Mouse (Mus musculus) left cerebral cortex, adult 8-10 months (tissue): ENCODE data around the gene Htr5b. TPM values are rescaled to one million over a fixed set of nuclear protein-coding genes. Genes with fewer than 3 reads are reported as not detected.

Experiments
- DNase-seq, 2 experiments: peaks; one replicate each; pipeline ENCODE4 v3.0.0; 2022; ENCODE audit warnings: low spot score in 2 of 2
- total RNA-seq, 4 experiments: library from RNA; stranded (reverse); gene quantifications; 2 replicates each; pipeline ENCODE4 v1.2.4; 2022

Gene Htr5b
- 1 to 10 TPM in 2 of 4 experiments, under 1 TPM in 2; 0.58 to 1.6 (median 1.0) TPM for total RNA-seq

DNA sequence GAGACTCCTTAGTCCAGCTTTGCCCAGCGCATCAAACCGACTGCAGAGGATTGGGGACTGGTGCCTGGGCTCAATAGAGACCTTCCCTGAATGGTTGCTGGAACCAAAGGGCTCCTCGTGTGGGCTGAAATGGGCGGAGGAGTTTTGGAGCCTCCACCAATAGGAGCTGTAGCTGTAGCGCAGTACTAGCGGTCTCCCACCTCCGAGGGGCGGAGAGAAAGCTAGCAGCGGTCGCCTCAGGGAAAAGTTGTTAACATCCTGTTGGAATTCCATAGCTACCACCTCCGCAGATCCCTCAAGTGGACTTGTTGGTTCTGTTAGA lies at the start of gene Htr5b:
Gene Htr5b, minus strand, starts transcription at position 67 of the 322 bp plus-strand sequence.
- peak in 1 of 2 experiments; percentile 10 for DNase-seq

- no peak for DNase-seq
These were observed 49.2 kb upstream of the Htr5b start for GRCm38 (mm10) chr1:121577491-121577890.

DNA sequence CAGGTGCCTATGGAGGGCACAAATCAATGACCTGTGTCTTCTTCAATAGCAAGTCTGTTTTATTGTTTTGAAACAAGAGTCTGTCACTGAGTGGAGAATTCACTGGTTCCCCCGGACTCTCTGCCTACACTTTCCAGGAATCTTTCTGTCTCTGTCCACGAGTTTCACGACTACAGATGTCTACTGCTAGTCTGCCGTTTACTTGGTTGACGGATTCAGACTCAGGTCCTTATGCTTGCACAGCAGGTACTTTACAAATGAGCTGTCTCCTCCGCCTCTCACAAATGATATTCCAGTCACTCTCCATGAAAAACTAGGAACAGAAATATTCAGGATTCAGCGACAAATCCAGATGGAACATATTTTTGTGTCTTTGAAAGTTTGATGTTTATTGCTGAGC lies 42.3 kb upstream of the Htr5b start:
- peak in 1 of 2 experiments; percentile 48 for DNase-seq

GRCm38 (mm10) chr1:121567521-121568489 lies 39.5 kb upstream of the Htr5b start, which contains the start of gene Ddx18:
Gene Ddx18 (minus strand): TSS chr1:121567989.
- peak; percentile 88 to 98 for DNase-seq

- no peak for DNase-seq
These were observed 29.6 kb upstream of the Htr5b start for GRCm38 (mm10) chr1:121557861-121558260.

GRCm38 (mm10) chr1:121551457-121551835 lies 23.2 kb upstream of the Htr5b start:
- peak in 1 of 2 experiments; percentile 56 for DNase-seq

- no peak for DNase-seq
These were observed 22.7 kb upstream of the Htr5b start for GRCm38 (mm10) chr1:121550801-121551456.

- DNase-seq: no peak
These were observed 21.2 kb upstream of the Htr5b start for GRCm38 (mm10) chr1:121549456-121549855.

DNA sequence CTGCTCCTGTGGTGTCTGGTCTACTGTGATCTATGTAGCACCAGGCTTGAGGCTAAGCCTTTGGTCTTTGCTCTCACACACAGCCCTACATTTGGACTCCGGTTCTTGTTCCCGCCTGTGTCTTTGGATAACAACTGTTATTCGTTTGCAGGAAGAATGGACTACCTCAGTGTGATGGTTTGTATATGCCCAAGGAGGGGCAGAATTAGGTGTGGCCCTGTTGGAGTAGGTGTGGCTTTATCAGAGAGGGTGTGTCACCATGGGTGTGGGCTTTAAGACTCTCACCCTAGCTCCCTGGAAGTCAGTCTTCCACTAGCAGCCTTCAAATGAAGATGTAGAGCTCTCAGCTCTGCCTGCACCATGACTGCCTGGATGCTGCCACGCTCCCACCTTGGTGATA lies 20.4 kb upstream of the Htr5b start:
- no peak for DNase-seq

GRCm38 (mm10) chr1:121546844-121547243 lies 18.6 kb upstream of the Htr5b start:
- peak in 1 of 2 experiments; percentile 23 for DNase-seq

DNA sequence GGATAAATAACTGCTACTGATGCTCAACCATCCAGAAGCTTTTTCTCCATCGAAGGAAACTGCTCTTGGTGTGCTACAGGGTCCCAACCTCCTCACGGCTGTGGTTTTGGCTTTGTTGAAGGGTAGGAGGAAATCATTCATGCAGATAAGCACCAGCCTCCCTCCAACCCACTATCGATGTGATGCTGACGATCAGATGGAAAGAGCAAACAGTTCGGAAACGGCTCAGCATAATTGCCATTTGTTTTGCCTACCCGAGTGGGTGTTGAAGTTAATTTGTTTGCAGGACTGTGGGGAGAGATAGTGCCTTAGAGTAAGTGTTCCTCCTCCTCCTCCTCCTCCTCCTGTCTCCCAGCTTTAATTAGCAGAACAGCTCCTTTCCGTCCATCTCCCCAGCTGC lies 12.1 kb upstream of the Htr5b start:
- DNase-seq: peak in 1 of 2 experiments; percentile 12

GRCm38 (mm10) chr1:121531439-121531838 lies 3.2 kb upstream of the Htr5b start:
- no peak for DNase-seq

DNA sequence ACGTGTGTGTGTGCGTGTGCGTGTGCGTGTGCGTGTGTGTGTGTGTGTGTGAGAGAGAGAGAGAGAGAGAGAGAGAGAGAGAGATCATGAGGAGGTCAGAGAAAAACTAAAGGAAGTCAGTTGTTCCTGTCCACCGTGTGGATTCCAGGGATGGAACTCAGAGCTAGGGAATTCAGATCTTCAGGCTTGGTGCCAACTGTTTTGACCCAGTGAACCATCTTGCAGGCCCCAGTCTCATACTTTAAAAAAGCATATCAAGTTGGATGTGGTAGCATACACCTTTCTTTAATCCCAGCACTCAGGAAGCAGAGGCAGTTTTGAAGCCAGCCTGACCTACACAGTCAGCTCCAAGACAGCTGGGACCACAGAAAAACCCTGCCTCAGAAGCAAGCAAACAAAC lies 1.0 kb upstream of the Htr5b start:
- no peak for DNase-seq

GRCm38 (mm10) chr1:121527600-121528398 lies 466 bp downstream of the Htr5b start:
- DNase-seq: no peak

DNA sequence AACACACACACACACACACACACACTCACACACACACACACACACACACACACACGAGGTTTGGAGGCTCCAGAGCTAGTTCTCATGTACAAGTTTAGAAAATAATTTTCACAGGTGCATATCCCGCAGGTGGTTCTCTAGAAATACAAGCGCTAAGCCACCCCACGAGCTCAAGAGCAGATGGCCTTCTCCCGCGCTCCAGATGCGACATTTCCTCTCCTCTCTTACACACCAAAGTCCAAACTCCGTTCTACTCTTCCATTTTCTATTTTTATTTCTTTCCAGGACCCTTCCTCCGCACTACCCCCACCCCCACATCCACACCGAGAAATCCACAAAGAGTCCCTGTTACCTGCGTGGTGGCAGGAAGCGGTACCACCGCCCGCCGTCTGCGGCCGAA lies 1.2 kb downstream of the Htr5b start:
- DNase-seq: peak in 1 of 2 experiments; percentile 43

DNA sequence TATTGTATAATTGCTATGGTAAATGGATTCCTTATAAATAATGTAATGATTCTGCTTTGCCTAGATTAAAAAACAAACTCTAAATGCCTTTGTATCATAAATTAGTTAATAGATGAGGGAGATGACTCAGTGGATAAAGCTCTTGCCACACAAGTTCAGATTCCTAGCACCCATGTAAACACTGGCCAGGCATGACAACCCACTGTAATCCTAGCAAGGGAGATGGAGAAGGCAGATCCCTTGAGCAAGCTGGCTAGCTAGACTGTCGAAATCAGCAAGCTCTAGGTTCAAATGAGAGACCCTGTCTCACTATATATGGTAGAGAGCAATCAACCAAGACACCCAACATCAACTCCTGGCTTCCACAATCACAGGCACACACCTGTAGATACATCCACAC lies 9.7 kb downstream of the Htr5b start:
- DNase-seq: no peak

- no peak for DNase-seq
These were observed 16.3 kb downstream of the Htr5b start for GRCm38 (mm10) chr1:121511966-121512365.

DNA sequence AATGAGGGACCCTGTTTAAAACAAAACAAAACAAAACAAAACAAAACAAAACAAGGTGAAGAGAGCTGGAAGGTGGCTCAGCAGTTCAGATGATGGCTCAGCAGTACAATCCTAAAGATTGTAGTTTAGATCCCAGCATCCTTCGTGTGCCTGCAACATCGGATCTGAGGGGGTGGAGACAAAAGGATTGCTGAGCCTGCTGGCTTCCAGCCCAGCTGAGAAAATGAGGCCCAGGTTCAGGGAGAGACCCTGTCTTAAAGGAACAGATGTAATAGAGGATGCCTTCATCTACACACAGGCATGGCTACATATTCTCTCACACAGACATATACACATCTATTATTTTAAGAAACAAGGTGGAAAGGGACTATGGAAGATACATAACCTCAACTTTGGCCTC lies 17.1 kb downstream of the Htr5b start:
- no peak for DNase-seq

GRCm38 (mm10) chr1:121510420-121511140 lies 17.7 kb downstream of the Htr5b start:
- DNase-seq: no peak

DNA sequence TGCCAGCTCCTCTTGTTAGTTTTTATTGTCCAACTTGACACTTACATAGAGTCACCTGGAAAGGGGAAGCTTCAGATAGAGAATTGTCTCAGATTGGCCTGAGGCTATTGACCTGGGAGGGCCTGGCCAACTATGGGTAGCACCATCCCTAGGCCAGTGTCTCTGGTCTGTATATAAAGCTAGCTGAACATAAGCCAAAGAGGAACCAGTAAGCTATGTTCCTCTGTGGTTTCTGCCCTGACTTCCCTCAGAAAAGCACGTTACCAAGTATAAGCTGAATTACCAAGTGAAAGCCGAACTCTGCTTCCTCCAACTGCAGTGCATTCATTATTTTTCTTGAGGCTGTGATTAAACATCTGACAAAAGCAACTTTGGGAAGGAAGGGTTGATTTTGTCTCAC lies 19.5 kb downstream of the Htr5b start:
- DNase-seq: no peak

DNA sequence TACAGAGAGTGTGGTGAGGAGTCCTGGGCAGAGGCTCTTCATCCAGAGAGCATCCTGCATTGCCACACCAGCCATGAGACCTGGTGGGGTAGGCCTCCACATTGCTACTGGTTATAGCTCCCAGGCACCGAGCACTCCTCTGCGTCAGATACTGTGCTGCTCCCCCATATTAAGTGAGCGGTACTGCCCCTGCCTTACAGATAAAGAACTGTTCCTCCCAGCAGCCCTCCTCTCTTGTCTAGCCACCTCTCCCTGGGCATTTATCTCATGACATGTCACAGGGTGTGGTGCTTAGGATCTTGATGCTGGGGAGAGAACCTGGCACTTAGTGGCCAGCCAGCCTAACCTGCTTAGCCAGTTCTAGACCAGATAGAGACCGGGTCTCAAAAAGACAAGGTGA lies 31.2 kb downstream of the Htr5b start:
- no peak for DNase-seq
